Mouse (Mus musculus): ENCODE measurements around the gene Adprhl2. TPM values are rescaled to one million over a fixed set of nuclear protein-coding genes. Genes with fewer than 3 reads are reported as not detected.

Gene Adprhl2
- polyA plus RNA-seq, 1 experiment from 2014 or later, result 97.5 TPM

GRCm38 (mm10) chr4:126287302-126287995 lies 34.1 kb downstream of the Adprhl2 start:
- peak overlapping the region; percentile 88 for H3K27ac ChIP-seq
- WGBS, result 39% methylated on average over 11 of the region's 11 CpGs
- peaks cover 43% of the 10 kb centered on the region for H3K27me3 ChIP-seq
- H3K4me3 ChIP-seq, result peak overlapping the region; percentile 63
- peaks cover 55% of the 10 kb centered on the region for H3K4me1 ChIP-seq
- H3K36me3 ChIP-seq, result no peaks in the 10 kb centered on the region
- 0 out of 2 replicates have a peak, but pooled peaks cover 4% of the 10 kb centered on the region for H3K9me3 ChIP-seq
- H3K9ac ChIP-seq, result peak overlapping the region; percentile 82
- H3K4me2 ChIP-seq, result peak overlapping the region; percentile 72
- 0 out of 2 replicates have a peak, but pooled peaks have one; percentile 8 for ATAC-seq (ENCODE audit: insufficient number of reproducible peaks, insufficient read depth, low FRiP score, low TSS enrichment, low read depth)

DNA sequence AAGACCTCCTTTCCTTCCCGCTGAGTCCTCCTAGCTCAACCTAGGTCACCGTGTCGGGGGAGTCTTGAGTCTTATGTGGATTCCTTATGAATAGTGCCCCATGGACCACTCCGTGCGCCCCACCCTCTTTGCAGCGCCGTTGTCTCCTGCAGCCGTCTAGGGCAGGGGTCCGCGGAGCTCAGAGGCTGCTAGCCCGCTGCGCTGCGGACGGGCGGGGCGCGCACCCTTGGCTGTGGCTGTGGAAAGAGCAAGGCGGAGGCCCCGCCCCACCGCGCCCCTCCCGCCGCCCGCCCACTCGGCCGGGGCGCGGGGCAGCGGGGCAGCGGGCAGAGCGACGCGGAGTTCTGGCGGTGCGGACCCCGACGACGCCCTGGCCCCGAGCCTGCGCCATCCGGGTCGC lies 35.0 kb downstream of the Adprhl2 start, which contains the start of gene Col8a2:
Gene Col8a2 (plus strand): TSS at position 302 of the 400 bp plus-strand sequence.
- 0 out of 2 replicates have a peak, but pooled peaks cover 4% of the 10 kb centered on the region for H3K9me3 ChIP-seq
- H3K27ac ChIP-seq, result peak within 1 kb of the TSS; percentile 88
- H3K4me2 ChIP-seq, result peak within 1 kb of the TSS; percentile 72
- peaks cover 61% of the 10 kb centered on the region for H3K4me1 ChIP-seq
- peak within 1 kb of the TSS; percentile 63 for H3K4me3 ChIP-seq
- 3% methylated on average over 21 of the region's 42 CpGs for WGBS
- peak within 1 kb of the TSS; percentile 82 for H3K9ac ChIP-seq
- H3K36me3 ChIP-seq, result no peaks in the 10 kb centered on the region
- peak; percentile 60; the same call in 1 of the 2 replicates for ATAC-seq (ENCODE audit: insufficient number of reproducible peaks, insufficient read depth, low FRiP score, low TSS enrichment, low read depth)
- H3K27me3 ChIP-seq, result peaks cover 43% of the 10 kb centered on the region

GRCm38 (mm10) chr4:126283582-126283981 lies 37.9 kb downstream of the Adprhl2 start:
- Histone ChIP-seq H3K4me3 (no peak overlapping the region), H3K4me1 (peaks cover 56% of the 10 kb centered on the region), H3K9ac (no peak overlapping the region), H3K36me3 (no peaks in the 10 kb centered on the region), H3K4me2 (no peak overlapping the region), H3K9me3 (0 out of 2 replicates have a peak, but pooled peaks cover 4% of the 10 kb centered on the region), H3K27ac (no peak overlapping the region), H3K27me3 (peaks cover 40% of the 10 kb centered on the region)
- 92% methylated on average over 8 of the region's 8 CpGs for WGBS
- ATAC-seq (ENCODE audit: insufficient number of reproducible peaks, insufficient read depth, low FRiP score, low TSS enrichment, low read depth), result no peak

- H3K27ac ChIP-seq, result peak overlapping the region; percentile 41; the same call in 1 of the 2 replicates
- peak overlapping the region; percentile 24; the same call in 1 of the 2 replicates for H3K4me2 ChIP-seq
- H3K9me3 ChIP-seq, result 0 out of 2 replicates have a peak, but pooled peaks cover 4% of the 10 kb centered on the region
- no peak overlapping the region for H3K9ac ChIP-seq
- no peaks in the 10 kb centered on the region for H3K36me3 ChIP-seq
- H3K27me3 ChIP-seq, result peaks cover 21% of the 10 kb centered on the region
- H3K4me1 ChIP-seq, result peaks cover 45% of the 10 kb centered on the region
- no peak overlapping the region; the same call in 1 of the 2 replicates for H3K4me3 ChIP-seq
- ATAC-seq (ENCODE audit: insufficient number of reproducible peaks, insufficient read depth, low FRiP score, low TSS enrichment, low read depth), result no peak
- 22% methylated on average over 9 of the region's 9 CpGs for WGBS
Observed at GRCm38 (mm10) chr4:126281706-126282105, 39.8 kb downstream of the Adprhl2 start.

DNA sequence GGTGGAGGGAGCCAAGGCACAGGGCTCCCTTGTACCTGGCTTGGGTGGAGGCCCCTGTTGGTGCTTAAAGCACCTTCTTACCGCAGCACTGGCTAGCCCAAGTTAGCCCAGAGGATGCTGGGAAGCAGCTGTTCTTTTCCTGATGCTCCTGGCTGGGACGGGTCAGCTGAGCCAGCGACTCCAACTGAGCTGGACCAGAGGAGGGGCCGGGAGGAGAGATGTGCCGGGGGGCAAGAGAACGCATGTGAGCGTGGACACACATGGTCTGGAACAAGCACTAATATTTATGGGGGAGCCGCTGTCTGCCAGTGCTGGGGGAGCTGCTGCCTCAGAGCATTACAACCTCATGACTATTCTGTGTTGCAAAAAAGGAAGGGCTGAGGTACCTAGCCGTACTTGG lies 42.5 kb downstream of the Adprhl2 start:
- Histone ChIP-seq H3K27me3 (peaks cover 2% of the 10 kb centered on the region; the same call in 1 of the 2 replicates), H3K4me3 (no peak overlapping the region), H3K36me3 (peaks cover 21% of the 10 kb centered on the region), H3K9me3 (no peaks in the 10 kb centered on the region), H3K9ac (peak overlapping the region; percentile 49; the same call in 1 of the 2 replicates), H3K4me2 (peak overlapping the region; percentile 46), H3K27ac (peak overlapping the region; percentile 92), H3K4me1 (peaks cover 37% of the 10 kb centered on the region)
- no peak for ATAC-seq (ENCODE audit: insufficient number of reproducible peaks, insufficient read depth, low FRiP score, low TSS enrichment, low read depth)
- WGBS, result 30% methylated on average over 9 of the region's 9 CpGs

- 9% methylated on average over 9 of the region's 9 CpGs for WGBS
Observed at GRCm38 (mm10) chr4:126278565-126278915, 43.0 kb downstream of the Adprhl2 start.

DNA sequence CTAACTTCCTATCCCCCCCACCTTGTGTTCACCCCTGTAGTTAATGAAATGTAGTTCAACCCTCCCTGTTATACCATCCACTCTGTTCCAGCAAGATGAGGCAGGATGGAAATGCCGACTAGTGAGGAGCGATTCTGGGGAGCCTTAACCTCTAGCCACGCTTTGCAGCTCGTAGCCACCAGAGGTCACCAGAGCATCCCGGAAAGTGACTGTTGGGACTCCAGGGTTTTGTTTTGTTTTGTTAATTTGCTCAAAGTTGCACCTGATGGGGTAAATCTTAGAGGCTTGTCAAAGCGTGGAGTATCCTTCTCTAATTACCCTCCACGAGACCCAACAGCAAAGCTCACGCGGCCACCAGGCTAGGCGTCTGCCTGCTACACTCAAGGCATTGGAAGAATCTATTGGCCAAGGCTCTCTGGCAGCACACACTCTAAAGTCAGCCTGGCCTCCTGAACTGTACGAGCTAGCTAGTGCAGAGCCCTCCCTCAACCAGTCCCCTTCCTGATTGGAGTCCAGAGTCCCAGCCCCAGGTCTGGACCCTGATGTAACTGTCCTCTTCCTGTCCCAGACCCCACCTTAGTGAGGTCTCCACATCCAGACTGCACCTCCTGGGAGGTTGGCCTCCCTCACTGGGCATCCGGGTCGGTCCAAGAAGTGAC lies 43.5 kb downstream of the Adprhl2 start:
- WGBS, result 3% methylated on average over 13 of the region's 13 CpGs
- Histone ChIP-seq H3K4me3 (no peak overlapping the region), H3K4me1 (peaks cover 37% of the 10 kb centered on the region), H3K9me3 (no peaks in the 10 kb centered on the region), H3K36me3 (peaks cover 30% of the 10 kb centered on the region), H3K27ac (peak overlapping the region; percentile 92), H3K27me3 (no peaks in the 10 kb centered on the region), H3K9ac (peak overlapping the region; percentile 49; the same call in 1 of the 2 replicates), H3K4me2 (peak overlapping the region; percentile 46)
- peak; percentile 41; the same call in 1 of the 2 replicates for ATAC-seq (ENCODE audit: insufficient number of reproducible peaks, insufficient read depth, low FRiP score, low TSS enrichment, low read depth)

More at GRCm38 (mm10) chr4:126278565-126278915, 43.0 kb downstream of the Adprhl2 start:
- no peaks in the 10 kb centered on the region for H3K9me3 ChIP-seq
- peak overlapping the region; percentile 46 for H3K4me2 ChIP-seq
- peak overlapping the region; percentile 49 for H3K9ac ChIP-seq
- H3K4me1 ChIP-seq, result peaks cover 37% of the 10 kb centered on the region
- H3K27me3 ChIP-seq, result no peaks in the 10 kb centered on the region
- peaks cover 25% of the 10 kb centered on the region for H3K36me3 ChIP-seq
- H3K27ac ChIP-seq, result peak overlapping the region; percentile 92
- no peak overlapping the region for H3K4me3 ChIP-seq
- ATAC-seq (ENCODE audit: insufficient number of reproducible peaks, insufficient read depth, low FRiP score, low TSS enrichment, low read depth), result peak; percentile 72

GRCm38 (mm10) chr4:126275681-126276131 lies 45.8 kb downstream of the Adprhl2 start:
- no peaks in the 10 kb centered on the region for H3K27me3 ChIP-seq
- WGBS, result 86% methylated on average over 13 of the region's 13 CpGs
- ATAC-seq (ENCODE audit: insufficient number of reproducible peaks, insufficient read depth, low FRiP score, low TSS enrichment, low read depth), result no peak
- H3K4me3 ChIP-seq, result no peak overlapping the region
- H3K9me3 ChIP-seq, result no peaks in the 10 kb centered on the region
- H3K27ac ChIP-seq, result no peak overlapping the region
- peaks cover 20% of the 10 kb centered on the region for H3K4me1 ChIP-seq
- H3K9ac ChIP-seq, result no peak overlapping the region
- peaks cover 41% of the 10 kb centered on the region for H3K36me3 ChIP-seq
- no peak overlapping the region for H3K4me2 ChIP-seq

DNA sequence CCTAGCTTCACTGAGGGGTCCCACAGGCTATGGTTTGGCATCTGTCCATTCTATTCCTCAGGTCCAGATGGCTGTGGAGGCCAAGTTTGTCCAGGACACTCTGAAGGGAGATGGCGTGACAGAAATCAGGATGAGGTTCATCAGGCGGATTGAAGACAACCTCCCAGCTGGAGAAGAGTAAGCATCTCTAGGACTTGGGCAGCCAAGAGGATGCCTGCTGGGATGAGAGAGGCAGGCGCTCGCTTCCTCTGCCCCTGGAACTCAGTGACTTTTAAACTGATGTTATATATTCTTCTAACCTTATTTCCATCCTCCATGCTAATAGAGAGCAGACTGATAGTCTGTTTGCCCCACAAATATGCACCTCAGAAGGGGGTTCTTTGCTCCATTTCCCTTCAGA lies 46.4 kb downstream of the Adprhl2 start:
- no peak for ATAC-seq (ENCODE audit: insufficient number of reproducible peaks, insufficient read depth, low FRiP score, low TSS enrichment, low read depth)
- Histone ChIP-seq H3K9me3 (no peaks in the 10 kb centered on the region), H3K27me3 (no peaks in the 10 kb centered on the region), H3K27ac (no peak overlapping the region), H3K4me3 (no peak overlapping the region), H3K9ac (no peak overlapping the region), H3K4me2 (no peak overlapping the region), H3K4me1 (peaks cover 19% of the 10 kb centered on the region), H3K36me3 (peaks cover 41% of the 10 kb centered on the region)
- WGBS, result 92% methylated on average over 4 of the region's 4 CpGs

DNA sequence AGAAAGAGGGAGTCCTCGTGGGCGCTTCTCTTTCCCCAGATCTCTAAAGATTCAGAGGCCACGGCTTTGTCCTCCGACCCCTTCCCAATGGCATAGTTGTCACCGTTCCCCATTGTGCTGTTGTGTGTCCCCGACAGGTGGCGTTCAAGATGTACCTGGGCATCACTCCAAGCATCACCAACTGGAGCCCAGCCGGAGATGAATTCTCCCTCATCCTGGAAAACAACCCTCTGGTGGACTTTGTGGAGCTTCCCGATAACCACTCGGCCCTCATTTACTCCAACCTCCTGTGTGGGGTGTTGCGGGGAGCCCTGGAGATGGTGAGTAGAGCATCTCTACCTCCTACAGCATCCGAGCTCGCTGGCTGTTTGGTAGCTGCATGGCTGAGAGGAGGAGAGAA lies 47.8 kb downstream of the Adprhl2 start:
- no peaks in the 10 kb centered on the region for H3K27me3 ChIP-seq
- 74% methylated on average over 13 of the region's 13 CpGs for WGBS
- H3K4me1 ChIP-seq, result peaks cover 8% of the 10 kb centered on the region
- no peak overlapping the region for H3K27ac ChIP-seq
- ATAC-seq (ENCODE audit: insufficient number of reproducible peaks, insufficient read depth, low FRiP score, low TSS enrichment, low read depth), result no peak
- H3K9ac ChIP-seq, result no peak overlapping the region
- H3K9me3 ChIP-seq, result no peaks in the 10 kb centered on the region
- no peak overlapping the region for H3K4me3 ChIP-seq
- peaks cover 41% of the 10 kb centered on the region for H3K36me3 ChIP-seq
- H3K4me2 ChIP-seq, result no peak overlapping the region

- Histone ChIP-seq H3K9me3 (no peaks in the 10 kb centered on the region), H3K4me3 (no peak overlapping the region), H3K27me3 (no peaks in the 10 kb centered on the region), H3K36me3 (peaks cover 35% of the 10 kb centered on the region), H3K27ac (no peak overlapping the region), H3K4me2 (no peak overlapping the region), H3K9ac (no peak overlapping the region), H3K4me1 (no peaks in the 10 kb centered on the region)
- ATAC-seq (ENCODE audit: insufficient number of reproducible peaks, insufficient read depth, low FRiP score, low TSS enrichment, low read depth), result no peak
- WGBS, result 78% methylated on average over 3 of the region's 3 CpGs
Observed at GRCm38 (mm10) chr4:126269292-126269691, 52.2 kb downstream of the Adprhl2 start.
